Mouse (Mus musculus) retina, postnatal 1 day (tissue): ENCODE measurements at regions not wholly inside any gene's neighbourhood (a gene's known extent, or its start where the extent isn't known, plus 50 kb on each side); places are given as distances from the start of the nearest gene placed in this dataset.
"Not testable (repeated sequence)": the region's sequence is repeated elsewhere in the genome, so short reads cannot be mapped to it uniquely, and the experiment has no call there.

Experiments
- DNase-seq: peaks from one replicate; pipeline ENCODE4 v3.0.0-alpha.2; 2012

GRCm38 (mm10) chr16:77835767-77836166 lies 233.9 kb upstream of the Gm11146 start:
- DNase-seq = no peak

- DNase-seq = no peak
Observed at GRCm38 (mm10) chr16:77827322-77828117, 225.6 kb upstream of the Gm11146 start.

- DNase-seq = no peak
Observed at GRCm38 (mm10) chr16:77799709-77800108, 197.8 kb upstream of the Gm11146 start.

- DNase-seq = no peak
Observed at GRCm38 (mm10) chr16:77796926-77797325, 195.0 kb upstream of the Gm11146 start.

- no peak for DNase-seq
Observed at GRCm38 (mm10) chr16:77789652-77790051, 187.8 kb upstream of the Gm11146 start.

- DNase-seq = no peak
Observed at GRCm38 (mm10) chr16:77789206-77789605, 187.3 kb upstream of the Gm11146 start.

GRCm38 (mm10) chr16:77788781-77789150 lies 186.9 kb upstream of the Gm11146 start:
- no peak for DNase-seq

- DNase-seq = peak; percentile 89
Observed at GRCm38 (mm10) chr16:77788041-77788780, 186.3 kb upstream of the Gm11146 start.

GRCm38 (mm10) chr16:77787025-77787424 lies 185.1 kb upstream of the Gm11146 start:
- DNase-seq = peak; percentile 14

- no peak for DNase-seq
Observed at GRCm38 (mm10) chr16:77779019-77779418, 177.1 kb upstream of the Gm11146 start.

- DNase-seq = no peak
Observed at GRCm38 (mm10) chr16:77772075-77772474, 170.2 kb upstream of the Gm11146 start.

- no peak for DNase-seq
Observed at GRCm38 (mm10) chr16:77760926-77761347, 159.0 kb upstream of the Gm11146 start.

GRCm38 (mm10) chr16:77760479-77760878 lies 158.6 kb upstream of the Gm11146 start:
- no peak for DNase-seq

GRCm38 (mm10) chr16:77759997-77760396 lies 158.1 kb upstream of the Gm11146 start:
- no peak for DNase-seq

GRCm38 (mm10) chr16:77754882-77755281 lies 153.0 kb upstream of the Gm11146 start:
- DNase-seq = no peak

GRCm38 (mm10) chr16:77749474-77749873 lies 147.6 kb upstream of the Gm11146 start:
- DNase-seq = no peak

GRCm38 (mm10) chr16:77743838-77744237 lies 141.9 kb upstream of the Gm11146 start:
- no peak for DNase-seq

GRCm38 (mm10) chr16:77738821-77739220 lies 136.9 kb upstream of the Gm11146 start:
- DNase-seq = no peak

GRCm38 (mm10) chr16:77719377-77719776 lies 117.5 kb upstream of the Gm11146 start:
- no peak for DNase-seq

- DNase-seq = not testable (repeated sequence)
Observed at GRCm38 (mm10) chr16:77717766-77718165, 115.9 kb upstream of the Gm11146 start.

GRCm38 (mm10) chr16:77704726-77705125 lies 102.8 kb upstream of the Gm11146 start:
- no peak for DNase-seq

GRCm38 (mm10) chr16:77695443-77695842 lies 93.5 kb upstream of the Gm11146 start:
- DNase-seq = no peak

GRCm38 (mm10) chr16:77687056-77687839 lies 85.4 kb upstream of the Gm11146 start:
- no peak for DNase-seq
